Mouse (Mus musculus): ENCODE results near the gene Gm9913.

The Gm9913 gene

DNA sequence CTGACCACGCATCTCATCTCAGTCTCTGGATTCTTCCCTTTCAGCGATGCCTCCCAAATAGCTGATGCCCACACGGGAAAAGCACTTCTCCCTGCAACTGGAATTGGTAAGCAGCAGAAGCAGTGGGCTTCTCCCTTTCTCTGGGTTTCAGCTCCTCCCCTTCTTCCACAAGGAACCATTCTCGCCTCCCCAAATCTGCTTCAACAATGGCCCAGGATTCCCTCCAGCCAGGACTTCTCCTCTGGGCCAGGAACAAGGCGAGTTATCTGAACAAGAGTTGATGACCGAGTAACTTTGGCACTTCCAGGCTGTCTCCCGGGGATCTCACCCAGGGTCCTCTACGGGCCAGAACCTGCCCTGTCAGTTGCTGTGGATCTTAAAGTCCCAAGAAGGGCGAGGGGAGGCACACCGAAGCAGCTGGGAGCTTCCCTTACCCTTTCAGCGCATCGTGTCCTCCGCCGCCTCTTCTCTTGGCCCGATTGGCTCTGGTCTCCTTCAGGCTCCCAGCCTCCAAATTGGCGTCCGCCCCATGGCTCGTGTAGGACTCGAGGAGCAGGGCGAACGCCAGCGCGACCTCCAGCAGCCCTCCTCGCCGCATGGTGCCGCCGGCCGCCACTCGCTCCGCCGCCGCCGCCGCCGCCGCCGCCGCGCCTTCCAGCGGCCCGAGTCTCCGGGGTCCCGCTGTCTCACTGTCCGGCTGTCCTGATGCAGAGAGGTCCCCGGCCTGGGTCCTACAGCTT is at the start of gene Gm9913:
Gene Gm9913 (plus strand): TSS at position 84 of the 740 bp plus-strand sequence.
- TF ChIP-seq GATA4 (IDR thresholded peaks at IDR 0.05; ENCODE audit: insufficient replicate concordance, low read length), result no peak

DNA sequence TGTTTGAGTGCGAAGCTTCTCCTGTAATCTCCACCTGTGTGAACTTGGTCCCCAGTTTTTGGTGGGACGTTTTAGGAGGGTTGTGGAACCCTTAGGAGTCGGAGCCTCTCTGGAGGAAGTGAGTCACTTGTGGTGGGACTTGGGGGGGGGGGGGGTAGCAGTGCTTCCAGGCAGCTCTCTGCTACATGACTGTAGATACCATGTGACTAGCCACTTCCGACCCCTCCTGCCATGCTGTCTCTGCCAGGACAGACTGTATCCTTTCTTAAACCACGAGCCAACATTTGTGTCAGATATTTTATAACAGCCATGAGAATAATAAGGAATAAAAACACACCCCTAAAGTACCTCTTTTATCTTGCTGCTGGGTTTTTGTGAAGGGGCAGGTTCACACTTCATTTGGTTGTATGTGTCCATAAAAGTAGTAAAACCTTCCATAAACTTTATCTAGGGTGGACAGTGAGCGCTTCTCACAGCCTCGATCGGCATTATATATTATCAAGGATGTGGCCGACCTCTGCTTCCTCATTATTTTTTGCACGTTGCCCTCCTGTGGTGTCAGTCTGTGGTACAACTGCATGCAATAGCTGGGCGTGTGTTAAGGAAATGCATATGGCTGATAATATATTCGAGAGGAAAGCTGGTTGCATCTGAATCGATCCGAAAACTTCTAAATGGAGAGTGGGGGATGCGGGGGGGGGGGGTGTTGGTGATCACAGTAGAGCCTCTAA is 48.7 kb upstream of the Gm9913 start:
- TF ChIP-seq GATA4 (IDR thresholded peaks at IDR 0.05; ENCODE audit: insufficient replicate concordance, low read length), result no peak

DNA sequence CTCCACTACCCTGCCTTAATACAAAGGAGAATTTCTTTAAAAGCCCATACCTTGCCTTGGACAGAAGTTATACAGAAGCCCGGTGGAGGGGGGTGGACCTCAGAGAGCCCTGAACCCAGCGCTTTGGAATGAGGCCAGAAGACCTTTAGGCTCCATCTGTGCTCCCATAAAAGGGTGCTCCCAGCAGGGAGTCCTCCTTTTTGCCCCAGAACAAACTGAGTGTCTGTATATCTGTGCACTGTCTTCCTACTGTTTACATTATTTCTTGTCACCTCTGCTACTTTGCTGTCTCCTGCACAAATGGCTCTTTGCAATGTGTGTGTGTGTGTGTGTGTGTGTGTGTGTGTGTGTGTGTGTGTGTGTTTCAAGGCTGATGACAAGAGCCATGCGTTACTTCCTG is 45.8 kb upstream of the Gm9913 start:
- no peak for TF ChIP-seq GATA4 (IDR thresholded peaks at IDR 0.05; ENCODE audit: insufficient replicate concordance, low read length)

DNA sequence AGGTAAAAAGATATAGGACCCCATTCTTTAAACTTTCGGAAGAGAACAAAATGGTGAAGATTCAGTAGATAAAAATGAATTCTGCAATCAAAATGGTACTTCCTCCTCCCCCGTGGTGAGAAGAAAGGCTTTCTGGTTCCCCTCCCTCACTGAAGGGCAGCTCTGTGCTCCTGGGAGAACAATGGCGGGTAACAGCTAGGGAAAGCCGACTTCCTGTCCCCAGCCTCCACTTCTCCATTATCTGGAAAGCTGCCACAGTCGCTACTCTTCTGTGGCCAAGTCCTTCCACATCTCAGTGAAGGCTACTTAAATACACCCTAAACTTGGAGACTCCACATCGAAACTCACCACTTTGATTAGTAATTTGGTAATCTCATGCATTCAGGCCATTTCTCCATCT is 40.9 kb upstream of the Gm9913 start:
- no peak for TF ChIP-seq GATA4 (IDR thresholded peaks at IDR 0.05; ENCODE audit: insufficient replicate concordance, low read length)

DNA sequence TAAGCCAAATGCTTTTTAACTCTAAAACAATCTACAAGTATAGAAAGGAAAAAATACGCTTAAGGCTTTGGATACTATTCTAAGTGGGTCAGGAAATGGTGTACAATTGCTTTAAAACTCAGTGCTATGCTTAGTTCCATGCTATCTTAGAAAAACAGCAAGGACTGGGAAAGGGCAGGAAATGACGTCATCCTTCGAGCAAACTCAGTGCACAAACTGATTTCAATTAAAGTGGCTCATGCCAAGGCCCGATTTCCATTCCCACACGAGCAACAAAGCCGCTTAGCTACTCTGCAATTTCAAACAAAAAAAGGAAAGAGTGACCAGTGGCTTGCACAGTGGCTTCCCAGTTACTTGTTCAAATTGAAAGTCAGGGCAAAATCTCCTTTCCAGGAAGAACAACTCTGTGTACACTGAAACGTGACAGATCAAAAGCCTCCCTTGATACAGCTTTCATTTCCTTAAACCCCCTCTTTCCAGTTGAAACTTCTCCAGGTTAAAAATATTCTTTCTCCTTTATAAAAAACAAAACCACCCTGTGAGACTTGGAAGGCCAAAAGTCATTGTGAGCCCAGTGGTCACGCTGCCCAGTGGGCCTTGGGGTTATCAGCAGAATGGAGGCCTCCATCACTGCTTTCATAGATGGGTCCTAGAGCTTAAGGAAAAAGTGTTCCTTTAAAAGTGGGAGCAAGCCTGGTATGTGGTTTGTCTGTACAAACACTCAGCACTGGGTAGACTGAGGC is 34.2 kb upstream of the Gm9913 start:
- TF ChIP-seq GATA4 (IDR thresholded peaks at IDR 0.05; ENCODE audit: insufficient replicate concordance, low read length), result peak; percentile 82

DNA sequence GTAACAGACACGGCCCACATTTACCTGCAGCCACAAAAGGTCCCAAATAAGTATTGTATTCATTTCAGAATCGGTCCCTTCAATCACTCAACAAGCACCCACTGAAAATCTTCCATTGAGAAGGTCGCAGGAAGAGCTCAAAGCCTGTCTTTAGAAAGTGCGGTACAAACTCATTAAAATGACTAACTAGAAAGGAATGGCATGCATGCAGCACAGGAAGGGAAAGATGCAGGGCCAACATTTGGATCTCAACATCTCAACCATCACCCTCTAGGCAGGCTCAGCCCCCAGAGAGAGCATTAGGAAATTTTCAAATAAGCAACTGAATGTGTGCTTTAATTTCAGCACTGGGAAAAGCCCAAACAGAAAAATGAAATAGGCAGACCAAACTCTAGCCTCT is 33.2 kb upstream of the Gm9913 start:
- TF ChIP-seq GATA4 (IDR thresholded peaks at IDR 0.05; ENCODE audit: insufficient replicate concordance, low read length), result no peak

DNA sequence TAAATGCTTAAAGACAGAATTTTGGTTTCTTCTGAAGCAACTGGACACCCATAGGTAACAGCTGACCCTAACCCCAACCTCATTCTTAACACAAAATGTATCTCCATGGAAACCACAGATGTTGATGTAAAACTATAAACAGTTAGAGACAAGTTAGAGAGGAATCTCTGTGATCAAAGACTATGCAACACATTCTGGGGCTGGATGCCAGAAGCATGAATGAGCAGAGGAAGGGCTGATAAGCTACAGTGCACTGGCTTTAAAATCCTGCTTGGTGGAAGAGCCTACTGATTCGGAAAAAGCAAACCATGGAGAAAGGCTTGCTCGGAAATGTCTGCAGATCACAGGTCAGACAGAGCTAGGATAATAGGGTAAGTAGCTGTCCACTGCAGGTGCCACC is 31.7 kb upstream of the Gm9913 start:
- peak; percentile 23; the same call in 1 of the 2 replicates for TF ChIP-seq GATA4 (IDR thresholded peaks at IDR 0.05; ENCODE audit: insufficient replicate concordance, low read length)

DNA sequence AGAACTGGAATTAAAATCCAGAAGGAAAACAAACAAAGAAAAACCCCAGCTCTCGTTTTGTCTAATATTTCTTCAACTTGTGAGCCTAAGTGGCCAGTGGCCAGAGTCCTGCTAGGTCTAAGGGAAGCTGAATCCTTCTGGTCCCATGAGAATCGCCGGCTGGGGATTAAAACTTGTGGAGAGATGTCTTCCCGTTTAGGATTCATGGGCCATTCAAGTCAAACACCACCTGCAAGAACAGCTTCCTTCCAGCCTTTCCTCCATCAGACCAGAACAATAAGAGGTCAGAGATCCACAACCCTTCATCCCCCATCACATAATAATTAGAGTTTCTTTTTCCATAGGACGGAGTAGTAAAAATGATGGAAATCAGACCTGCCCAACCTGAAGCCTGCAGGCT is 30.2 kb upstream of the Gm9913 start:
- TF ChIP-seq GATA4 (IDR thresholded peaks at IDR 0.05; ENCODE audit: insufficient replicate concordance, low read length), result no peak

DNA sequence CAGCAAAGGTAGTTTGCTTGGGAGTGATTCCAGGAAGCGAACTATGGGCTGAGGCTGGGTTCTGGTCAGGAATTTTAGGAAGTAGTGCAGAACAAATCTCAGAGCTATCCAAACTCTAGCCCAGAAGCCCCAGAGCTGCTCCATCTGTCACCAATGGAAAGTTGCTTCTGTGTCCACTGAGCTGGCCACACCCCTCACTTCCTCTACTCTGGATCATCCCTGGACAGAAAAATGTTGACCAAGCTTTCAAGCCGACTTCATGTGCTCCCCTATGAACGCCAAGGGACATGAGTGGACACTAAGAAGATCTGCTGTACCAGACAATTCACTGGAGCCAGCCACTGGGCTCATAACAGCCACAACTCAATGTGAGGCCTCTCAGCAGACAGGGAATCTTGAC is 28.7 kb upstream of the Gm9913 start:
- TF ChIP-seq GATA4 (IDR thresholded peaks at IDR 0.05; ENCODE audit: insufficient replicate concordance, low read length), result no peak

DNA sequence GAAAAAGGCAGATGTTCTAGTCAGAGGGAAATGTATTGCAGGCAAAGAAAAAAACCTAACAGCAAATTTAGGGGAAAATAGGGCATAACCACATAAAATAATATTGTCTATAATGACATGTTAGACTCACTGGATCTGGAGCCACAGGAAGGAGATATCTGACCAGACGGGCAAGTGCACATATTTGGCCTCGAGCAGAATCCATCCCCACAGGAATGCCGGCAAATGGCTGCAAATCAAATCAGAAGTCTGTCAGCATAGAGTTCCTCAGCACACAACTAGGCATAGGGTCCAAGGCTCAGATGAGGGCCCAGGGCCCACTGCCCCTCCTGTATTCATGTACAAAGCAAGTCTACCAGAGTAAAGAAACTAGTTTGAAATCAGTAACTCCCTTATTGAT is 27.5 kb upstream of the Gm9913 start:
- no peak for TF ChIP-seq GATA4 (IDR thresholded peaks at IDR 0.05; ENCODE audit: insufficient replicate concordance, low read length)

DNA sequence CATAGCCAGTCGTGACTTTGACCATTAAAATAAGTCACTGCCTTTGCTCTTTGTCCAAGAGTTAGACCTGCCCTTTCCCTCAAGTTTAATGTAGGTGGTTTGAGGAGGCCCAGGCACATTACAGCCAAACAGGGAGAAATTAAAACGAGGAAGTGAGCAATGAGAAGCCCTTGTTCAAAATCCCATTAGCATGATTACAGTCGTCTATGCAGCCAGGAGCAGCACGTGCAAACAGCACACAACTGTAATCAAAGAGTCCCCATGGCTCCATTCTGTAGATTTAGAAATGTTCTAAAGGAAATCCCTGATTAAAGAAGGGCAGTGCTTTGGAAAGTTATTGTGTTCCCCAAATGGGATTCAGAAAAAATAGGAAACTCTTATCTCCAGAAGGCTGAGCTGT is 26.2 kb upstream of the Gm9913 start:
- TF ChIP-seq GATA4 (IDR thresholded peaks at IDR 0.05; ENCODE audit: insufficient replicate concordance, low read length), result peak; percentile 84; the same call in 1 of the 2 replicates

DNA sequence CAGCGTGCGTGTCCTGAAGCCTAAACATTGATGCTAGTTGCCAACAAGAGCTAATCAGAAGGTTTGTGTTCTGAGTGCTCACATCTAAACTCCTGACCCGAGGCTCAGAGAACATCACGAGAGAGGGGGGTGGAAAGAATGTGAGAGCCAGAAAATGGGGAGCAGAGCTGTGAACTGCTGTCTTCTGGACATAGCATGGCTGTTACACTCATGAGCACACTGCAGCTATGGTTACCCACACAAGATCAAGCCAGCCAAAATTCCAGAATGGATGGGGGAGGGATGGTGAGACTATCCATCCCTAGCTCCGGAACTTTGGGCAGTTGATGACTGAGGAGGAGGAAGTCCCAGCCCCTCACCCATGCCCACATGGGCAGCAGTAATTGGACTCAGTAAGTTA is 24.8 kb upstream of the Gm9913 start:
- TF ChIP-seq GATA4 (IDR thresholded peaks at IDR 0.05; ENCODE audit: insufficient replicate concordance, low read length), result no peak

DNA sequence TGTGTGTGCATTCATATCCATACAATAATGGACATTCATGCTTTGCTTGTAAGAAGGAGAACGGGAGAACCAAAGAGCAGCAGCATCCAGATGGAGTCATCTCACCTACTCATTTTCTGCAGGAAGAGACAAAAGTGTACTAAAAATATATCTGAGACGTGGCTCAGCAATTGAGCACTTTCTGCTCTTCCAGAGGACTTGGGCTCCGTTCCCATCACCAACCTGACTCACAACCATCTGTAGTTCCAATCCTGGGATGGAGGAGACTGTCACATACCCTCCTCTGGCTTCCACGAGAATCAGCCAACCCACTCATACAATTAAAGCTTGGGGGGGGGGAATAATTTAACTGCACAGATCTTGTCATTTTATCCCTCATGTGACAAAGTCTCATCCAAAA is 23.8 kb upstream of the Gm9913 start:
- no peak for TF ChIP-seq GATA4 (IDR thresholded peaks at IDR 0.05; ENCODE audit: insufficient replicate concordance, low read length)

DNA sequence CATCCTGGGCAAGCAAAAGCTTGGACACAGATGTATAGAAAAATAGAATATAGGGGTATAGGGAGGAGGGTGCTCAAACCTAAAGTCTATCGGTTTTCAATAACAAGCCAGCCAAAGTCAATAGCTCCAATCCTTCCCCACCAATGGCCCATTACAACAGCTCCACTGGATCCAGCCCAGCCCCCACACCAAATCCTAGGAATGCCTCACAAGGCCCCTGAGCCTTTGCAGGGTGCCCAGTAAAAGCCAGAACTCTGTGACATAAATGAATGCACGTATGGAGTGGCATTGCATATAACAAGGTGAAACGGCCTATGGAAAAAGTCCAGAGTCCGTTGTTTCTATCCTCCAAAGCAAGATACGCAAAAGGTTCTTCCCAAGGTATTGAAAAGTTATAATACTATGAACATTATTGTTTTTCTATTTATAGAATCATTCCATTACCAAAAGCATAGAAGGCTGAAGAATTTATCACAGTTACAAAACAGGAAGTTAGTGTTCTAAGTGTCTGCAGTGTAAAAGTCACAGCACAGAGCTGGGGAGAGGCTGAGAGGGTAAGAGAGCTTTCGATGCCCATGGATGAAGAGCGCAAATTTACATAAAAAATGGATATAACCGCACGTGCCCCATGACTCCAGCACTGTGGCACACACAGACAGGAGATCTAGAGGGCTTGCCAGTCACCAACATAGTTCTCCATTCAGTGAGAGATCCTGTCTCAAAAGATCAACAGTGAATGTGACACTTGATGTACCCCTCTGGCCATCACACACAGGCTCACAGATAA is 23.2 kb upstream of the Gm9913 start:
- TF ChIP-seq GATA4 (IDR thresholded peaks at IDR 0.05; ENCODE audit: insufficient replicate concordance, low read length), result no peak

DNA sequence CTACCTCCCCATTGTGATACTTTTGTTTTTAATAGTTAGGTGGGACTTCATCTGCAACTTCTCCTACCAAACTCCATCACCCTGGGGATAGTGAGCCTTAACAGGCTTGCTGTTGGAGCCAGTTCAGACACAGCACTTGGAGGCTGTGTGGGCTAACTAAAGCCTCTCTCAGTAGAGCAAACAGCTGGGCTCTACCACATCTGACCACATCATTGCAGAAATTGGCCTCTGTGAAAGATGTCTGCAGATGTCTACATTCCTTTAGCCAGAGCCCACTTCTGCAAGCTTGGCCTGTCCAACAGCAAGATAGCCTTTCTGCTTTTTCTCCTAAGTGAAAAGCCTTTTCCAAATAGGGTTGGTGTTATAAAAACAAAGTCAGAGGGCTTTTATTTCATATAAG is 20.7 kb upstream of the Gm9913 start:
- TF ChIP-seq GATA4 (IDR thresholded peaks at IDR 0.05; ENCODE audit: insufficient replicate concordance, low read length), result no peak

Measured in liver, adult (tissue).